Mouse (Mus musculus) bone marrow, adult 2 months (tissue): ENCODE measurements around the gene Aurkaip1.

Experiments used
- CTCF ChIP-seq: fragments of 200-500 bp; IDR thresholded peaks from 2 replicates; pipeline ENCODE4 v1.5.1; 2011; ENCODE audit warnings: low read length, control low read depth; ENCODE audit not compliant: control insufficient read depth, insufficient read depth
- POLR2A ChIP-seq: fragments of 200-500 bp; IDR thresholded peaks from 2 replicates; pipeline ENCODE4 v1.6.1; 2011; ENCODE audit warnings: low read depth, mild to moderate bottlenecking, control low read depth, low read length, borderline replicate concordance; ENCODE audit not compliant: control insufficient read depth

DNA sequence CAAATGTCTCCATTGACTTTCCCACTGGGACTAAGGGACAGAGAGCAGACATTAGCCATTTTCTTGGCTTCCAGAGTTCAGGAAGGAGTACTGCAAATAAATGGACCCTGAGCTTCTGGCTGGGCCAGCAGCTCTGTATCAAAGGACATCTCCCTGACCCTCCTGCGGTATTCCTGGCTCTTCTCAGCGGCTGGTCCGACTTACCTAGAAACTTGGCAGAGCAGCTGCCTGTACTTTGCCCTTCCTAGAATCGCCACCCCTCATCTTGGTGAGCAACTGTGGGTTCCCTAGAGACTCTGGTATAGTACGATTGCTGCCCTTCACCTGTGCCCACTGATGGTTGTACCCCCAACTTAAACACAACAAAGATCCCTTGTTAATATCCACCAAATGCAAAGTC lies 12.2 kb downstream of the Aurkaip1 start:
- TF ChIP-seq CTCF, result no peak
- TF ChIP-seq POLR2A, result no peak
